Mouse (Mus musculus) heart, adult 2 months (tissue): ENCODE results near the gene Znhit6. TPM values are rescaled to one million over a fixed set of nuclear protein-coding genes. Genes with fewer than 3 reads are reported as not detected.

ENCODE experiments used
- DNase-seq, 2 experiments: peaks; one replicate each; pipeline ENCODE4 v3.0.0; 2021
- H3K27ac ChIP-seq: fragments of 200-600 bp; 2 replicates; pipeline ENCODE4 v1.8.1; 2022
- H3K27me3 ChIP-seq: fragments of 200-500 bp; 2 replicates; pipeline ENCODE4 v1.6.1; 2012; ENCODE audit warnings: mild to moderate bottlenecking, low read length, inconsistent platforms, mixed read lengths; ENCODE audit not compliant: control insufficient read depth, insufficient read depth
- H3K36me3 ChIP-seq: fragments of 200-500 bp; 2 replicates; pipeline ENCODE4 v1.6.1; 2012; ENCODE audit warnings: low read length, inconsistent platforms; ENCODE audit not compliant: control insufficient read depth, insufficient read depth
- H3K4me1 ChIP-seq: fragments of 200-500 bp; 2 replicates; pipeline ENCODE4 v1.6.1; 2011; ENCODE audit warnings: low read length; ENCODE audit not compliant: control insufficient read depth, insufficient read depth
- H3K4me3 ChIP-seq: fragments of 200-600 bp; 2 replicates; pipeline ENCODE4 v1.8.1; 2022
- H3K79me2 ChIP-seq: fragments of 200-500 bp; replicated peaks from 2 replicates; pipeline ENCODE4 v1.6.1; 2012; ENCODE audit warnings: mild to moderate bottlenecking, inconsistent platforms, low read length, moderate library complexity, mixed read lengths; ENCODE audit not compliant: control insufficient read depth, insufficient read depth
- H3K9ac ChIP-seq: fragments of 200-500 bp; 2 replicates; pipeline ENCODE4 v1.6.1; 2012; ENCODE audit warnings: low read depth, mild to moderate bottlenecking, control low read depth, inconsistent platforms, low read length, mixed read lengths
- CTCF ChIP-seq: fragments of 200-600 bp; IDR thresholded peaks from 2 replicates; pipeline ENCODE4 v1.8.1; 2022; ENCODE audit warnings: antibody characterized with exemption, mild to moderate bottlenecking, moderate library complexity
- EP300 ChIP-seq: fragments of 200-500 bp; IDR thresholded peaks from 2 replicates; pipeline ENCODE4 v1.6.1; 2011; ENCODE audit warnings: low read depth, low read length, control low read depth; ENCODE audit not compliant: insufficient read depth
- POLR2A ChIP-seq: fragments of 200-500 bp; IDR thresholded peaks from 2 replicates; pipeline ENCODE4 v1.6.1; 2011; ENCODE audit warnings: mild to moderate bottlenecking, low read depth, low read length, control low read depth; ENCODE audit not compliant: insufficient read depth
- WGBS: fragments of 180-500 bp; shearing (Covaris S2); methylation state at CpG from one replicate; pipeline ENCODE4 v1.1.7; 2018; 5-methylcytosine and 5-hydroxymethylcytosine counted together
- intact Hi-C: fragments of 180-260 bp; cut with DNase I; formaldehyde crosslinking; loops from one replicate; pipeline ENCODE4 v1.15.1; 2025
- polyA plus RNA-seq: library from polyadenylated mRNA; depleted of rRNA; stranded (reverse); fragments of >200 nt; gene quantifications from 2 replicates; pipeline ENCODE4 v1.2.3, GENCODE M21; 2012
- total RNA-seq, 2 experiments: library from RNA; stranded (reverse); gene quantifications; 2 replicates each; pipeline ENCODE4 v1.2.3; 2021

Znhit6 gene
- total and polyA plus RNA-seq, 3 experiments = 4.0 to 10.4 (median 10.3) TPM

DNA sequence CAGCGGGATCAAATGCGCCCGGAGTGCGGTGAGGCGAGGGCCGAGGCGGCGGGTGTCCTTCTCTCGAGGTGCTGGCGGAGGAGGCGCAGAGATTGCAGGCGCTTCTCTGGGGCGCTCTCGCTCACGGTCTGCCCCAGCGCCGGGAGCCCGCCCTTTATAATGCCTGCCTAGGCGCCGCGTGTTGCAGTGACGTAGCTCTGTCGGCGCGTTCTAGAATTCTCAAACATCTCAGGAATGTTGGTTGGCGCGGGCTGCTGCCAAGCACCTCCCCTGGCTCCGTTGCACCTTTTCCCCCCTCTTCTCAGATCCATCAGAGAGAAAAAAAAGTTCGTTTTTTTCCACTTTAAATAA, 73.8 kb downstream of the Znhit6 start, which contains the start of gene Ccn1:
Ccn1 (minus strand) TSS at position 130 of the 351 bp plus-strand sequence.
- Histone ChIP-seq H3K4me3 (peak within 1 kb of the TSS; percentile 71), H3K27ac (peak within 1 kb of the TSS; percentile 98), H3K36me3 (peaks cover 10% of the 10 kb centered on the region), H3K27me3 (no peaks in the 10 kb centered on the region), H3K9ac (peak within 1 kb of the TSS; percentile 93), H3K4me1 (peaks cover 16% of the 10 kb centered on the region), H3K79me2 (no peaks in the 10 kb centered on the region)
- WGBS = under 1% methylated on average over 29 of the region's 29 CpGs
- TF ChIP-seq POLR2A (peak; percentile 99), EP300 (0 out of 2 replicates have a peak, but pooled peaks have one; percentile 68), CTCF (no peak)
- DNase-seq = peak; percentile 92 to 93
- intact Hi-C loops = loop anchor here (1.0 to 5.0 kb wide), 8 partner anchors 35 to 272 kb away; partner anchors contain the start of gene Bcl10

GRCm38 (mm10) chr3:145650298-145651011, 74.5 kb downstream of the Znhit6 start:
- H3K4me1 ChIP-seq = peaks cover 16% of the 10 kb centered on the region
- no peaks in the 10 kb centered on the region for H3K79me2 ChIP-seq
- H3K4me3 ChIP-seq = peak overlapping the region; percentile 71
- peaks cover 10% of the 10 kb centered on the region for H3K36me3 ChIP-seq
- H3K9ac ChIP-seq = peak overlapping the region; percentile 52
- WGBS = under 1% methylated on average over 18 of the region's 18 CpGs
- TF ChIP-seq POLR2A = peak; percentile 57
- no peak for TF ChIP-seq EP300
- TF ChIP-seq CTCF = no peak
- intact Hi-C loops = loop anchor here (2.0 kb wide), 2 partner anchors 36 to 174 kb away; no protein-coding TSS in a partner anchor
- no peaks in the 10 kb centered on the region for H3K27me3 ChIP-seq
- peak; percentile 81 to 83 for DNase-seq
- peak overlapping the region; percentile 98 for H3K27ac ChIP-seq

DNA sequence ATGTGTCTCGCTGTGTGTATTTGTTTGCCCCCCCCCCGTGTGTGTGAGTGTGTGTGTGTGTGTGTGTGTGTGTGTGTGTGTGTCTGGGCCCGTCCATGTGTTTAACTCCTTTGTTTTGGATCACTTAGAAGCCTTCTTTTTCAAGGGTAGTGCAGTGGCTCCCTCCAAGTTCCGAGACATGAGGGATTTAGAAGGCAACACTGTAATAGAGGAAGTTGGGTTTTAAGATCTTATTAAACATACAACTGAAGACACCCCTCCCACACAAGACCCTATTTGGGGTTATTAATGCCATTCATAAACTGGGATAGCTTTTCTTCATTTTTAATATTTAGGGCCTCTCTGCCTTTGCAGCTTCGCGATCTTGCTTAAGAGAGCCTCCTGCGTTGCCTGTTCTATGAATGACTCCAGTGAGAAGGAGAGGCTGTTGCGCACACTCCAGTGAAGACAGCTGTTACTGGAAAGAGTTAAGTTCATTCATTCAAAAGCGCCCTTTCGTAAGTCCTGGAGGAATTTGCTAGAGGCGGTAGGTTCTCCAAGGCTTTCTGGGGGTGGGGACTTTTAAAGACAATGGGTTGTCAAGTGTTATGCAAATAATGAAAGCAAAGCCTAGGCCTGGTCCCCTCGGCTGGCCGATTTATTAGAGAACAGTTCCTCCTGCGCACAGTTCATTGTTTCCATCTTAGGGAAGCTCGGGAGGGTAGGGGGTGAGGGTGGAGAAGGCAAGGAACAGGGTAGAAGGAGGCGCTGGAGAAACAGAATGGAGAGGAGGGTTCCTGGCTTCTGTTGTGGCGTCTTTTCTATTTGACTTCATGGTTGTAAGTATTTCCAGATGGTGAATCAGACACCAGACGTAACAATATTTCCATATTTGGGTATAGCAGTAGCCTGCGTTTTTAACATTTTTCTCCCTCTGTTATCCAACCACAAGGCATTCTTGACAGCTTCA, 75.3 kb downstream of the Znhit6 start:
- TF ChIP-seq CTCF = no peak
- TF ChIP-seq POLR2A = peak; percentile 23; the same call in 1 of the 2 replicates
- TF ChIP-seq EP300 = no peak
- peaks cover 10% of the 10 kb centered on the region for H3K36me3 ChIP-seq
- peak overlapping the region; percentile 98 for H3K27ac ChIP-seq
- H3K27me3 ChIP-seq = no peaks in the 10 kb centered on the region
- peak overlapping the region; percentile 71 for H3K4me3 ChIP-seq
- 23% methylated on average over 19 of the region's 19 CpGs for WGBS
- DNase-seq = peak; percentile 45 to 51
- peak overlapping the region; percentile 53 for H3K9ac ChIP-seq
- H3K4me1 ChIP-seq = peaks cover 16% of the 10 kb centered on the region
- H3K79me2 ChIP-seq = no peaks in the 10 kb centered on the region
- intact Hi-C loops = loop anchor here (2.0 kb wide), 2 partner anchors 37 to 175 kb away; no protein-coding TSS in a partner anchor

DNA sequence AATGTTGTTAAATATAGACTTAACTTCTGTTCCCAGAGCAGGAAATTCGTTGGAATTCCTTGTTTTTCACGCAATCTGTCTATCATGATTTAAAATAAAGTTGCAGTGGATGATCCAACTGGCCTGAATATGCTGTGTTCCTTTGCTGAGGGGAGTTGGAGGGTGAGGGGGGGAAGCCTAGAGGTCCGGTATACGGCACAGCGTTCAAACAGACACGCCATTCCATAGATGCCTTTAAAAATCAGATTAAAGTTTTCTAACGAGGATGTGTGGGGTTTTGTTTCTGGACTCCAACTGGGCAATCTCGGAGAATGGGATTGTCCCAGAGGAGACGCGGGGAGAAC, 75.9 kb downstream of the Znhit6 start:
- WGBS = 22% methylated on average over 10 of the region's 10 CpGs
- Histone ChIP-seq H3K36me3 (peaks cover 10% of the 10 kb centered on the region), H3K27ac (peak overlapping the region; percentile 98), H3K9ac (no peak overlapping the region), H3K79me2 (no peaks in the 10 kb centered on the region), H3K4me1 (peaks cover 16% of the 10 kb centered on the region), H3K27me3 (no peaks in the 10 kb centered on the region), H3K4me3 (peak overlapping the region; percentile 27)
- intact Hi-C loops = loop anchor here (2.0 kb wide), 3 partner anchors 37 to 175 kb away; partner anchors contain the start of gene Ddah1
- no peak for DNase-seq
- TF ChIP-seq POLR2A = no peak
- TF ChIP-seq CTCF = no peak
- TF ChIP-seq EP300 = no peak

GRCm38 (mm10) chr3:145652322-145653131, 76.5 kb downstream of the Znhit6 start:
- no peaks in the 10 kb centered on the region for H3K27me3 ChIP-seq
- H3K4me1 ChIP-seq = peaks cover 14% of the 10 kb centered on the region
- peak; percentile 52 to 58 for DNase-seq

More at GRCm38 (mm10) chr3:145652322-145653131, 76.5 kb downstream of the Znhit6 start:
- Histone ChIP-seq H3K27ac (peak overlapping the region; percentile 98), H3K4me3 (peak overlapping the region; percentile 71), H3K9ac (peak overlapping the region; percentile 71), H3K79me2 (no peaks in the 10 kb centered on the region), H3K36me3 (peaks cover 8% of the 10 kb centered on the region)
- WGBS = 21% methylated on average over 20 of the region's 20 CpGs
- TF ChIP-seq EP300 (no peak), POLR2A (peak; percentile 36; the same call in 1 of the 2 replicates)
- intact Hi-C loops = loop anchor here (2.0 kb wide), 1 partner anchor 106 kb away; the partner anchor contains the start of gene Ddah1
